ENCODE assay signal across 9 mouse cellular contexts in genomic region chr11:76483171-76483727, GRCm38 (mm10).
DNase-seq lines count a peak whose midpoint lies in the region; ATAC-seq and TF ChIP-seq lines count a peak whose summit lies in the region.
"Had no signal": no experiment of that assay in that cellular context is flagged by ENCODE, and none has a peak within 500 bp of the region (broad histone marks: within the 10 kb centered on the region; RNA-seq: fewer than 3 reads in every experiment).

No protein-coding gene starts in this region.

- peaks cover 19% of the 10 kb centered on the region for H3K4me1 ChIP-seq in forebrain, embryonic 13.5 days
- peaks cover 10% of the 10 kb centered on the region for H3K4me1 ChIP-seq in forebrain, embryonic 16.5 days (replicated peaks; ENCODE audit: control insufficient read depth, insufficient read depth, low read length)
- H3K4me1 ChIP-seq in midbrain, embryonic 10.5 days: peaks cover 42% of the 10 kb centered on the region
- H3K4me1 ChIP-seq in midbrain, embryonic 13.5 days (replicated peaks): peaks cover 36% of the 10 kb centered on the region
- peaks cover 59% of the 10 kb centered on the region for H3K4me1 ChIP-seq in olfactory bulb, adult 2 months (ENCODE audit: control insufficient read depth, insufficient read depth, low read length)

- no peaks in the 10 kb centered on the region for H3K9me3 ChIP-seq in forebrain, embryonic 13.5 days (replicated peaks)
- H3K9me3 ChIP-seq in forebrain, embryonic 16.5 days (ENCODE audit: control insufficient read depth, low read length): no peaks in the 10 kb centered on the region
- H3K9me3 ChIP-seq in midbrain, embryonic 10.5 days (replicated peaks): no peaks in the 10 kb centered on the region
- no peaks in the 10 kb centered on the region for H3K9me3 ChIP-seq in midbrain, embryonic 13.5 days

- H3K4me3 ChIP-seq in forebrain, embryonic 13.5 days: no peak overlapping the region
- H3K4me3 ChIP-seq in forebrain, embryonic 16.5 days (replicated peaks; ENCODE audit: low read length): no peak overlapping the region
- H3K4me3 ChIP-seq in midbrain, embryonic 10.5 days: no peak overlapping the region
- H3K4me3 ChIP-seq in midbrain, embryonic 13.5 days (replicated peaks): no peak overlapping the region
- H3K4me3 ChIP-seq in olfactory bulb, adult 2 months (ENCODE audit: insufficient read depth, low read depth, low read length): no peak overlapping the region

- no peaks in the 10 kb centered on the region for H3K27me3 ChIP-seq in forebrain, embryonic 13.5 days
- no peaks in the 10 kb centered on the region for H3K27me3 ChIP-seq in forebrain, embryonic 16.5 days (replicated peaks; ENCODE audit: control insufficient read depth, insufficient read depth, low read length)
- no peaks in the 10 kb centered on the region for H3K27me3 ChIP-seq in midbrain, embryonic 10.5 days (ENCODE audit: low read depth, poor library complexity, severe bottlenecking)
- no peaks in the 10 kb centered on the region for H3K27me3 ChIP-seq in midbrain, embryonic 13.5 days

- WGBS in forebrain, embryonic 13.5 days: 34% methylated on average over 4 of the region's 4 CpGs
- WGBS in forebrain, embryonic 16.5 days: 24% methylated on average over 4 of the region's 4 CpGs
- WGBS in midbrain, embryonic 10.5 days: 17% methylated on average over 4 of the region's 4 CpGs
- 15% methylated on average over 4 of the region's 4 CpGs for WGBS in midbrain, embryonic 13.5 days
- 27% methylated on average over 4 of the region's 4 CpGs for whole genome bisulfite sequencing in olfactory bulb, adult 2 months

- H3K4me2 ChIP-seq in forebrain, embryonic 13.5 days: no peak overlapping the region
- no peak overlapping the region for H3K4me2 ChIP-seq in forebrain, embryonic 16.5 days (ENCODE audit: low read length)
- H3K4me2 ChIP-seq in midbrain, embryonic 13.5 days (replicated peaks): no peak overlapping the region

- ATAC-seq in forebrain, embryonic 13.5 days: no peak
- no peak for ATAC-seq in forebrain, embryonic 16.5 days
- ATAC-seq in midbrain, embryonic 13.5 days: no peak
- ATAC-seq in megakaryocyte-erythroid progenitor cell, adult 5-6 weeks (replicated peaks; ENCODE audit: low FRiP score, low TSS enrichment, poor library complexity, severe bottlenecking): no peak

- no peak for TF ChIP-seq CTCF in olfactory bulb, adult 2 months (IDR thresholded peaks at IDR 0.05; ENCODE audit: insufficient read depth, low read depth, low read length)

- peaks cover 13% of the 10 kb centered on the region; the same call in 1 of the 2 replicates for H3K36me3 ChIP-seq in forebrain, embryonic 13.5 days (ENCODE audit: poor library complexity, severe bottlenecking)
- H3K36me3 ChIP-seq in forebrain, embryonic 16.5 days (ENCODE audit: control insufficient read depth, insufficient read depth): peaks cover 3% of the 10 kb centered on the region; the same call in 1 of the 2 replicates
- H3K36me3 ChIP-seq in midbrain, embryonic 10.5 days: peaks cover 33% of the 10 kb centered on the region
- peaks cover 26% of the 10 kb centered on the region for H3K36me3 ChIP-seq in midbrain, embryonic 13.5 days

- 0 out of 2 replicates have a peak overlapping the region, but pooled peaks have one; percentile 1 for H3K27ac ChIP-seq in forebrain, embryonic 13.5 days
- no peak overlapping the region for H3K27ac ChIP-seq in forebrain, embryonic 16.5 days (ENCODE audit: low read length)
- peak overlapping the region; percentile 61 for H3K27ac ChIP-seq in midbrain, embryonic 10.5 days (replicated peaks)
- no peak overlapping the region for H3K27ac ChIP-seq in midbrain, embryonic 13.5 days
- H3K27ac ChIP-seq in olfactory bulb, adult 2 months (ENCODE audit: insufficient read depth, low read depth, low read length): peak overlapping the region; percentile 37; the same call in 1 of the 2 replicates

- DNase-seq in midbrain, embryonic 10.5 days (ENCODE audit: low spot score): no peak
- peak; percentile 51 for DNase-seq in induced T-regulatory cell, adult 2 months (ENCODE audit: low read depth)
- no peak for DNase-seq in left cerebral cortex, adult 9 months (ENCODE audit: low spot score in 2 of 2)
- DNase-seq: kidney, postnatal 10 days had no signal

- H3K9ac ChIP-seq in forebrain, embryonic 13.5 days: peak overlapping the region; percentile 37; the same call in 1 of the 2 replicates
- no peak overlapping the region for H3K9ac ChIP-seq in forebrain, embryonic 16.5 days (replicated peaks; ENCODE audit: low read depth, low read length)
- no peak overlapping the region for H3K9ac ChIP-seq in midbrain, embryonic 13.5 days (replicated peaks)

- TF ChIP-seq POLR2A in olfactory bulb, adult 2 months (IDR thresholded peaks at IDR 0.05; ENCODE audit: insufficient read depth, low read depth, low read length): no peak

Comparison
In these comparisons a context has a peak if more than half of its experiments do, and no peak if none do; other contexts are left out.
1. H3K27ac ChIP-seq: peak in forebrain, embryonic 13.5 days (single experiment), midbrain, embryonic 10.5 days (single experiment) and olfactory bulb, adult 2 months (single experiment); none in forebrain, embryonic 16.5 days (single experiment) and midbrain, embryonic 13.5 days (single experiment).